Mouse (Mus musculus): ENCODE measurements around the gene Upf3b. TPM values are rescaled to one million over a fixed set of nuclear protein-coding genes. Genes with fewer than 3 reads are reported as not detected.
"Not testable (repeated sequence)": the region's sequence is repeated elsewhere in the genome, so short reads cannot be mapped to it uniquely, and the experiment has no call there.

Gene Upf3b
- polyA plus RNA-seq, 1 experiment from 2014 or later = 24.1 TPM

DNA sequence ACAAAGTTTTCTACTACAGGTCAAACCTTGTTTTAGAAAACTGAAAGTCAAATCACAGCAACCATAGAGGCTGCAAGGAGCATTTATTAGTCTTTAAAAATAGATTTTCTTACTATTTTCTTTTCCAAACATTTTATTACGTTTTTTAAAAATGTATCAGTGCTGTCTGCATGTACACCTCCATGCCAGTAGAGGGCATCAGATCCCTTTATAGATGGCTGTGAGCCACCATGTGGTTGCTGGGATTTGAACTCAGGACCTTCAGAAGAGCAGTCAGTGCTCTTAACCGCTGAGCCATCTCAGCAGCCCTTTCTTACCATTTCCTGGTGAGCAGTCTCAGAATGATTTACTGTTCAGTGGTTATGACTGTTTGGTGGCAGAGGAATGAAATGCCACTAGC is 6.3 kb downstream of the Upf3b start:
- H3K27ac ChIP-seq (replicated peaks) = no peak overlapping the region
- no peak overlapping the region for H3K4me2 ChIP-seq (replicated peaks)
- no peaks in the 10 kb centered on the region for H3K4me1 ChIP-seq
- H3K4me3 ChIP-seq = no peak overlapping the region
- 0 out of 2 replicates have a peak, but pooled peaks cover 4% of the 10 kb centered on the region for H3K36me3 ChIP-seq
- no peaks in the 10 kb centered on the region for H3K27me3 ChIP-seq
- WGBS = 81% methylated on average over 2 of the region's 2 CpGs
- ATAC-seq (ENCODE audit: low FRiP score, low read depth) = no peak
- no peak overlapping the region for H3K9ac ChIP-seq (replicated peaks)
- H3K9me3 ChIP-seq = no peaks in the 10 kb centered on the region

GRCm38 (mm10) chrX:37098681-37099080 is 11.4 kb downstream of the Upf3b start:
- Histone ChIP-seq H3K4me2 (replicated peaks) (no peak overlapping the region), H3K27me3 (no peaks in the 10 kb centered on the region), H3K4me3 (no peak overlapping the region), H3K27ac (replicated peaks) (no peak overlapping the region), H3K9ac (replicated peaks) (no peak overlapping the region), H3K4me1 (no peaks in the 10 kb centered on the region), H3K9me3 (no peaks in the 10 kb centered on the region), H3K36me3 (peaks cover 12% of the 10 kb centered on the region; the same call in 1 of the 2 replicates)
- WGBS = 85% methylated on average over 3 of the region's 3 CpGs
- ATAC-seq (ENCODE audit: low FRiP score, low read depth) = no peak

DNA sequence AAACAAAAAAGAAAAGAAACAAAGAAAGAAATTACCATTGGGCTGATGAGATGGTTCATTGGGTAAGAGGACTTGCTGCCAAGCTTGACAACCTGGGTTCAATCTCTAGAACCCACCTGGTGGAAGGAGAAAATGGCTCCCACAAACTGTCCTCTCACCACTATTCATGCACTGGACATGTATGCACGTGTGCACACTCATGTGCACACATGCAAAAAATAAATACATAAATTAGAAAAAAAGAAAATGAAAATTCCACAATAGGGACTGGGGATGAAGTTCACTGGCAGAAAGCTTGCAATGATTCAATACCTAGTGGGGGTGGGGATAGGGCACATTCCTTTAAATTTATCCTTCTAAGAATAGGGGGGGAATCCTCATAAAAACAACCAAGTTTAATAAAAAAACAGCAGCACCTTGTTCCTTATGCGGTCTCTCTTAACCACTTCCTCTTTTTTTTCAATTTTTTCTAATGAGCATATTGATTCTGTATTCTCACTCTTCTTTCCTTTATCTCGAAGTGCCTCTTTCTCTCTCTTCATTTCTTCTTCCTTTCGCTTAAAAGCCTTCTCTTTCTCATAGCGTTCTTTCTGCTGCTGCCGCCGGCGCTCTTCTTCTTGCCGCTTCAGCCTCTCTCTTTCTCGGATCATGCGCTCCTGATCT is 14.9 kb downstream of the Upf3b start:
- Histone ChIP-seq H3K36me3 (peaks cover 13% of the 10 kb centered on the region), H3K9me3 (no peaks in the 10 kb centered on the region), H3K4me3 (no peak overlapping the region), H3K9ac (replicated peaks) (no peak overlapping the region), H3K27me3 (no peaks in the 10 kb centered on the region), H3K4me2 (replicated peaks) (no peak overlapping the region), H3K4me1 (no peaks in the 10 kb centered on the region), H3K27ac (replicated peaks) (no peak overlapping the region)
- ATAC-seq (ENCODE audit: low FRiP score, low read depth) = no peak
- 93% methylated on average over 11 of the region's 11 CpGs for WGBS

DNA sequence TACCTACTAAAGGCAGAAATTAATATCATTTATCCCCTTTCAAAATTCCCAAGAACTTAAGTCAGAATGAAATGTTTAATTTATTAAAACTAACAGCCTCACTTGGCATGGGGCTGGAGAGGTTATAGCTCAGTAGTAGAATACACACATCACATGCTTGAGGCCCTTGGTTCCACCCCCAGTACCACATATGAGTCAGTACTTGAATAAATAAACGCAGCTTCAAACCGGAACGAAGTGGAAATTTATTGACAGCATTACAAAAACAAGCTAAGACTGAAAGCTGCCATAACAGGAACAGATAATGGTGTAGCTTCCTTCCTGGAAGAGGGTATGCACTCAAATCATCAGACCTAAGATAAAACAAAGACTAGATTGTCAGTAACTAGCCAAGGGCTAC is 18.7 kb downstream of the Upf3b start:
- no peaks in the 10 kb centered on the region for H3K4me1 ChIP-seq
- H3K4me2 ChIP-seq (replicated peaks) = no peak overlapping the region
- no peak overlapping the region for H3K4me3 ChIP-seq
- H3K27ac ChIP-seq (replicated peaks) = no peak overlapping the region
- H3K9me3 ChIP-seq = no peaks in the 10 kb centered on the region
- no peak for ATAC-seq (ENCODE audit: low FRiP score, low read depth)
- WGBS = 95% methylated on average over 3 of the region's 3 CpGs
- peaks cover 9% of the 10 kb centered on the region for H3K36me3 ChIP-seq
- H3K9ac ChIP-seq (replicated peaks) = no peak overlapping the region
- no peaks in the 10 kb centered on the region for H3K27me3 ChIP-seq

GRCm38 (mm10) chrX:37088778-37089177 is 21.3 kb downstream of the Upf3b start:
- H3K4me3 ChIP-seq = no peak overlapping the region
- H3K4me1 ChIP-seq = no peaks in the 10 kb centered on the region
- H3K36me3 ChIP-seq = peaks cover 5% of the 10 kb centered on the region; the same call in 1 of the 2 replicates
- H3K4me2 ChIP-seq (replicated peaks) = no peak overlapping the region
- no peak overlapping the region for H3K27ac ChIP-seq (replicated peaks)
- no peak for ATAC-seq (ENCODE audit: low FRiP score, low read depth)
- no peak overlapping the region for H3K9ac ChIP-seq (replicated peaks)
- 85% methylated on average over 1 of the region's 1 CpGs for WGBS
- no peaks in the 10 kb centered on the region for H3K9me3 ChIP-seq
- H3K27me3 ChIP-seq = no peaks in the 10 kb centered on the region

GRCm38 (mm10) chrX:37085665-37086064 is 24.5 kb downstream of the Upf3b start:
- 0 out of 2 replicates have a peak overlapping the region, but pooled peaks have one; percentile 11 for H3K9ac ChIP-seq (replicated peaks)
- WGBS = 29% methylated on average over 9 of the region's 9 CpGs
- H3K27me3 ChIP-seq = no peaks in the 10 kb centered on the region
- peak overlapping the region; percentile 55 for H3K4me3 ChIP-seq
- H3K4me1 ChIP-seq = peaks cover 4% of the 10 kb centered on the region
- peak overlapping the region; percentile 83 for H3K27ac ChIP-seq (replicated peaks)
- ATAC-seq (ENCODE audit: low FRiP score, low read depth) = no peak; the same call in 1 of the 2 replicates
- peaks cover 12% of the 10 kb centered on the region for H3K36me3 ChIP-seq
- no peaks in the 10 kb centered on the region for H3K9me3 ChIP-seq
- peak overlapping the region; percentile 67 for H3K4me2 ChIP-seq (replicated peaks)

GRCm38 (mm10) chrX:37084927-37085660 is 25.0 kb downstream of the Upf3b start, which contains the start of gene Rpl39:
Gene Rpl39 (minus strand): TSS chrX:37085402.
- no peaks in the 10 kb centered on the region for H3K9me3 ChIP-seq
- 15% methylated on average over 38 of the region's 38 CpGs for WGBS
- H3K36me3 ChIP-seq = peaks cover 12% of the 10 kb centered on the region
- peak within 1 kb of the TSS; percentile 83 for H3K27ac ChIP-seq (replicated peaks)
- no peaks in the 10 kb centered on the region for H3K27me3 ChIP-seq
- peak; percentile 96 for ATAC-seq (ENCODE audit: low FRiP score, low read depth)
- peaks cover 4% of the 10 kb centered on the region for H3K4me1 ChIP-seq
- peak within 1 kb of the TSS; percentile 69 for H3K9ac ChIP-seq (replicated peaks)
- H3K4me2 ChIP-seq (replicated peaks) = peak within 1 kb of the TSS; percentile 67
- peak within 1 kb of the TSS; percentile 55 for H3K4me3 ChIP-seq

DNA sequence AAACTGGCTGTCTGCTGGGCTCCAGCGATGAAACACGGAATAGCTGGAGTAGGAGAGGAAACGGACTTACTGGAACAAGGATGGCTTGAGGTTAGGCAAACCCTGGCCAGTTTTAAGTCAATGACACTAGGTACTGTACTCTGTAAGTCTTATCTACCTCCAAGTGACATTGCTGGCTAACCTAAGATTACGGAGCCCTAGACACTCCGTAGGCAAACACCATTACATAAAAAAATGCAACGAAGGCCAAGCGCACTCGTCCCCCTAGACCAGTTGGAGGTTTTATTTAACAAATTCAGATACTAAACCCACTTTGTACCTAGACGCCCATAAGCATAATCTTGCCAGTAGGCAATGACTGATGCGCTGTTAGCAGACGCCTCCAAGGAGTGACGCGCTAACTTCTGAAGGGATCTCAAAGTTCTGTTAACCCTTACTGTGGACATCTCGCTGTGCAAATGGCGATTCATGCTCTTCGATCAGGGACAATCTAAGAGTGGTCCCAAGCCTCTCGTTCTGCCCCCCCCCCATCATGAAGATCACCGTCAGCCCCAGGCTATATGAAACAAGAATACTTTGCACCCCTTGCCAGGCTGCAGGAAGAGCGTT is 25.7 kb downstream of the Upf3b start:
- Histone ChIP-seq H3K4me3 (peak overlapping the region; percentile 55), H3K9ac (replicated peaks) (peak overlapping the region; percentile 69), H3K36me3 (peaks cover 12% of the 10 kb centered on the region), H3K9me3 (no peaks in the 10 kb centered on the region), H3K27ac (replicated peaks) (peak overlapping the region; percentile 83), H3K27me3 (no peaks in the 10 kb centered on the region), H3K4me2 (replicated peaks) (peak overlapping the region; percentile 67), H3K4me1 (peaks cover 4% of the 10 kb centered on the region)
- WGBS = 21% methylated on average over 19 of the region's 19 CpGs
- peak; percentile 35 for ATAC-seq (ENCODE audit: low FRiP score, low read depth)

DNA sequence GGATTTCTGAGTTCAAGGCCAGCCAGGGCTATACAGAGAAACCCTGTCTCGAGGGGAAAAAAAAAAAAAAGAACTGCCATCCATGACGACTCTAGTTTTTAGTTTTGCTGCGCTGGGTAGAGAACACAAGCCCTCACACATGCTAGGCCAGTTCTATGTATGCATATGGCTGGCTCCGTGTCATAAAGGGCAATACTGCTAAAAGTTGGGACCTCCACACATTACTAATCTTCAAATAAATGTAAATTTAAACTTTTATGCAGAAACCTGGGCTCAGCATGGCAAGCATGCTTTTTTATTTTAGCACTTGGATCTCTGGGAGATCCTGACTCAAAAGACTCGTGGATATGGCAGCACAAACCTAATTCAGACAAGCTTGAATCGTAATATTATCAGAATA is 28.9 kb downstream of the Upf3b start:
- Histone ChIP-seq H3K4me3 (no peak overlapping the region), H3K27ac (replicated peaks) (no peak overlapping the region), H3K4me2 (replicated peaks) (no peak overlapping the region), H3K9me3 (no peaks in the 10 kb centered on the region), H3K27me3 (no peaks in the 10 kb centered on the region), H3K9ac (replicated peaks) (no peak overlapping the region), H3K36me3 (peaks cover 12% of the 10 kb centered on the region), H3K4me1 (peaks cover 4% of the 10 kb centered on the region)
- no peak for ATAC-seq (ENCODE audit: low FRiP score, low read depth)
- WGBS = 65% methylated on average over 6 of the region's 6 CpGs

GRCm38 (mm10) chrX:37080345-37080744 is 29.8 kb downstream of the Upf3b start:
- not testable (repeated sequence) for H3K27ac ChIP-seq (replicated peaks); H3K4me2 ChIP-seq (replicated peaks); H3K9ac ChIP-seq (replicated peaks); H3K9me3 ChIP-seq; ATAC-seq (ENCODE audit: low FRiP score, low read depth); H3K4me3 ChIP-seq; H3K4me1 ChIP-seq; H3K27me3 ChIP-seq
- peaks cover 12% of the 10 kb centered on the region for H3K36me3 ChIP-seq
- 78% methylated on average over 4 of the region's 4 CpGs for WGBS

DNA sequence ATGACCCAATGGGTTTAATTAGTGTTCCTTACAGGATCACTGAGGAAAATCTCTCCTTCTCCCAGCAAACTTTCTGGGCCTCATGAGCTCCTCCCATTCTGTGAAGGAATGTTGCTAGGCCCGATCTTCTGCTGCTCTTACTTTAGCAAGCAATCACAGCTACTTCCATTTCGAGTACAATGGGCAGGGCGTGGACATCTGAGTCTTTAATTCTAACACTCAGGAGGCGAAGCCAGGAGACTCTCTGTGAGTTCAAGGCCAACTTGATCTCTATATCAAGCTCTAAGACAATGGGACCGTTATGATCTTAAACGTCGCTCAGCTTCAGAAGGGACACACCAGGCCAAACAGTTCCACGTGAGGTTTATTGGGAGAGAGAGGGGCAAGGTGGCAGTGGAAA is 33.5 kb downstream of the Upf3b start:
- Histone ChIP-seq H3K9ac (replicated peaks) (no peak overlapping the region), H3K36me3 (peaks cover 2% of the 10 kb centered on the region), H3K27ac (replicated peaks) (no peak overlapping the region), H3K4me2 (replicated peaks) (no peak overlapping the region), H3K27me3 (no peaks in the 10 kb centered on the region), H3K4me1 (no peaks in the 10 kb centered on the region), H3K9me3 (no peaks in the 10 kb centered on the region), H3K4me3 (no peak overlapping the region)
- ATAC-seq (ENCODE audit: low FRiP score, low read depth) = no peak
- WGBS = 81% methylated on average over 8 of the region's 8 CpGs

- Histone ChIP-seq H3K4me2 (replicated peaks) (no peak overlapping the region), H3K27ac (replicated peaks) (no peak overlapping the region), H3K4me1 (no peaks in the 10 kb centered on the region), H3K9me3 (no peaks in the 10 kb centered on the region), H3K36me3 (no peaks in the 10 kb centered on the region), H3K27me3 (no peaks in the 10 kb centered on the region), H3K9ac (replicated peaks) (no peak overlapping the region), H3K4me3 (no peak overlapping the region)
- ATAC-seq (ENCODE audit: low FRiP score, low read depth) = no peak
- WGBS = 37% methylated on average over 9 of the region's 9 CpGs
Observed at GRCm38 (mm10) chrX:37074262-37074892, 35.7 kb downstream of the Upf3b start.
